Mouse (Mus musculus) T-helper 17 cell (primary cell): ENCODE measurements around the gene Nkiras2.
"Not testable (repeated sequence)": the region's sequence is repeated elsewhere in the genome, so short reads cannot be mapped to it uniquely, and the experiment has no call there.

Experiments
- in situ Hi-C, 2 experiments: fragments of 300-600 bp; cut with MboI, MseI; formaldehyde crosslinking; loops; 1 replicate in 1 of 2; 2 replicates in 1 of 2; pipeline ENCODE4 v1.15.1; 2025; ENCODE audit warnings: high pct_unique_total_duplicates in 2 of 2

Nkiras2 gene

DNA sequence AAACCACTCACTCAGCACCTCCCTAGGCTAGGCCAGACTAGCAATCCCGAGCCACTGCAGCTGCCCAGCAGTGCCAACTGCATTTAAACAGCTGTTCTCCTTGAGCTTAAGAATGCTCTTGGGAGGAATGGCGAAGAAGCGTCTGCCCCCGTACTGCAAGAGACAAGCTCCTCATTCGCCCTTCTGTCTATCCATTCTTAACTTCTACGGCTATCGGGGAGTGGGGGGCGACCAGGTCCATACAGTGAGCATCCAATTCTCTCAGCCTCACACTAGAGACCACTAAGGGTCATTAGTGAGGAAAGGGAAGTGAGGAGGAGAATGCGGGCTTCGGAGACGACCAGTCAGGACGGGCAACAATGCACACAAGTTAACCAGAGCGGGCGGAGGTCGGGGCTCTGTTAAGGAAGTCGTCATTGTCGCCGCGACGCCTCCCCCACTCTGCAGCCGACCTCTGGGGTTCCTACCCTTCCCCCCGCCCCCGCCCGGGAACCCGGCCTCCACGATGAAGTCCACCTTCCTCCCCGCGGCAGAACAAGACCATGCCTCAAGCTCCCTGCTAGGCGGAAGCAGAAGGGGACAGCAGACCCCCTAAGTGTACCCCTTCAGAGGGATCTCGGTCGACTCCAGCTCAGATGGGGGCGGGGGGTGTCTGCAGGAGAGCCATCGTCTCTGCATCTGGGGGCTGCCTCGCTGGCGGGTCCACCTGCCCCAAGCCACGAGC is at the start of gene Nkiras2:
Gene Nkiras2, plus strand, starts transcription at position 484 of the 724 bp plus-strand sequence.
- in situ Hi-C loops: no loop called here

DNA sequence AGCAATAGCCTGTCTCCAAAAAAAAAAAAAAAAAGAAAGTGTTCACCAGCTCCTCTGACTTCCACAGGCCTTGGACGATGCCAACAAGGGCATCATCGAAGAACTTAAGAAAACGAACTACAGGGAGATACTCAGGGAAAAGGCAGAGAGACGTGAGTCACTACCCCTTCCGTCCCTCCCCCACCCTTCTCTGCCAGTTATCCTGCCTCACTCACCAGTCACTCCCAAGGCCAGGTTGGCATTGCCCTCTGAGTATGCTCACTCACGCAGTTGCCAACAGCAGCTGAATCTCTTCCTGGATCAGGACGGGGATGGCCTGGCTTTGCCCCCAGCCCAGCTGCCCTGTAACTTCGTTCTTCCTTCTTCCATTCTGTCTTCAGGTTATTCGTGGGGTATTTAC is 49.3 kb upstream of the Nkiras2 start:
- in situ Hi-C loops: loop anchor here (5.0 to 10.0 kb wide), 3 partner anchors 55 to 138 kb away; partner anchors contain the start of gene Dnajc7 (in 1 of the 2)

DNA sequence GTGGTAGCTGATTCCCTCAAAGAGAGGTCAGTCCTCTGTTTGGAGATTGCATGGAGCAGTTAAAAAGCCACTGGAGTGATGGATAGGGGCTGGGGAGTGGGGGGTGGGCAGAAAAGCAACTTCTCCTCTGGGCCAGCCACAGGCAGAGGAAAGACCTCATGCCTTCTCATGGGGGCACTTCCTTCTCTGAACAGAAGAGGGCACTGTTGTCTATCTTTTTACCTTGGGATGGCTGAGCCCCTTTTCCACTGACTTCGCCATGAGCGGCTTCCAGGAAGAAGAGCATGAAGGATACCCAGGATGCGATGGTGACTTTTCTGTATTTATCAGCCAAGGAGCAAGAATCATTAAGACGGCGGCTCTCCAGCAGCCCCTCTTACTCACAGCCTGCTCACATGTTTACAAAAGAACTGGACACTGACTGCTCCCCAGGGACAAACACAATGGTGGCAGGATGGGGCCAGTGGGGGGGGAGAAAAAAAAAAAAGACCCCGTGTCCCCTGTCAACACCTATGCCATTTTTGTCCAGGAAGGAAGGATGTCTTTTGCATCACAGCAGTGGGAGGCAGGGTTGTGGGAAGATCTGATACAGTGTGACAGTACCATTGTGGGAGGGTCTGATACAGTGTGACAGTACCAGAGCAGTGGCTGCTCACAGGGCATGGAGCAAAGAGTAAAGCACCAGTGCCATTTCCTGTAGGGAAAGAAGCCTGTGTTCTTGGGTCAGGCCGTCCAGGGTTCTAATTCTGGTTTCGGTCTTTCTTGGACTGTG is 48.4 kb upstream of the Nkiras2 start:
- in situ Hi-C loops: loop anchor here in 1 of 2 experiments (10.0 kb wide), 1 partner anchor 54 kb away; the partner anchor contains the start of gene Dnajc7

DNA sequence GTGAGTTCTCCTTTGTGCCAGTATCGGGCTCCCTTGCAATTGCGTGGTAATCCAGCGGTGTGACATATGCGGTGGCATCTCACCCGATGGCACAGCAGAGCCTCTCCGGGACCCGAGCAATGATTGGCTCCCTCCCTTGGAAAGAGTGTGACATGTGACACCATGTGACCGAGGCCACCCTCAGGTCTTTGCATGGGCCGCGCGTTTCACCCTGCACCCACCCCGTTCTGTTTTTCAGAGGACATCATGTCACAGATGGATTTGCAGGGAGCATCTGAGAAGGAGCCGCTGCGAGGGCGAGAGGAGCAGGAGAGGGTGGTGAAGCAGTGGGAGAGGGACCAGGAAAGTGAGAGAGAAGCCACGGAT is 47.9 kb upstream of the Nkiras2 start:
- in situ Hi-C loops: loop anchor here in 1 of 2 experiments (10.0 kb wide), 1 partner anchor 54 kb away; the partner anchor contains the start of gene Dnajc7

DNA sequence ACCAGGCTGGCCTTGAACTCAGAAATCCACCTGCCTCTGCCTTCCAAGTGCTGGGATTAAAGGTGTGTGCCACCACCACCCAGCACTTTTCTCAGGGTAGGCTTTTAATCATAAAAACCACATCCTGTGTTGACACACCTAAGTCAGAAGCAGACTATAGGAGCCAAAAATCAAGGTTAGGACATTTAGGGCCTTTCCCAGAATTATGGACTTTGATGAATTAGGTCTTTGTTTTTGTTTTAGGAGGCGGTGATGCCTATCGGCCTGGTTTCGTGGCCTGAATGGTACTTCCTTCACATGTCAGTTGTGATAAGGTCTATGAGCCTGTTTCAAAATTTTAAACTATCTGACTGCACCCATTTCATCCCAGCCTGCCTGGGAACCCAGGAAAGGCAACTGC is 44.9 kb upstream of the Nkiras2 start:
- in situ Hi-C loops: loop anchor here in 1 of 2 experiments (10.0 kb wide), 1 partner anchor 51 kb away; the partner anchor contains the start of gene Dnajc7

DNA sequence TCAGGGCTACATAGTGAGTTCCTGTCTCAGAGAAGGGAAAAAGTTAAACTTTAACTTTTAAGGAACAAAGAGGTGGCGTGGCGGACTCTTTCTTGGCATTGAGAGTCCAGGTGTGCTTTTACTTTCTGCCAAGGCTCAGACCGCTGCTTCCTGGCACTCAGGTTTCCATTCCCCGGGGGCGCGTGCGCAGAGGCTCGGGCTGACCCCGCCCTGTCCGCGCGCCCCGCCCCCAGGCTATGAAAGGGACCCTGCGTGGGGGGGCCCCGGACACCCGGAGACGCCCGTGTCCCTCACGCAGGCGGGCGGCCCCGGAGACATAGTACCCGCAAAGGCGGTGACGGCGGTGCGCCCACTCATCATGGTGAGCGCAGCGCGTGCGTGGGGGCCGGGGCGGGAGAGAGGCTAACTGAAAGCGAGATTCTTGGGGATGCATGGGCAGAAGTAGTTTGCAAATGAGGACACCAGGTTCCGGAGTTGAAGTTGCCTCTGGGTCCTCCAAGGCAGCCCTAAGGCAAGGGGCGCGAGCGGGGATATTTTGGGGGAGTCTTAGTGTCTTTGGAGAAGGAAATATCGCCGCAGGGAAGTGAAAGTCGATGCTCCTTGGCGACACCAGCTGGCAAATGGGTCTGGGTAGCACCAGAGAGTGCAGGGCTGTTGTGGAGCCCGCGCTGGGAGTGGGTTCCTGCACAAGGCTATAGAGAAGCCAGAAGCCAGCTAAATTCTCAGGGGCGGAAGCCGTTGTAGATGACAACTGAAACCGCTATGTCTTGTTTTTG is 44.1 kb upstream of the Nkiras2 start, which contains the start of gene Cnp:
Gene Cnp, plus strand, starts transcription at position 197 of the 776 bp plus-strand sequence.
- in situ Hi-C loops: loop anchor here in 1 of 2 experiments (10.0 kb wide), 1 partner anchor 50 kb away; the partner anchor contains the start of gene Dnajc7

DNA sequence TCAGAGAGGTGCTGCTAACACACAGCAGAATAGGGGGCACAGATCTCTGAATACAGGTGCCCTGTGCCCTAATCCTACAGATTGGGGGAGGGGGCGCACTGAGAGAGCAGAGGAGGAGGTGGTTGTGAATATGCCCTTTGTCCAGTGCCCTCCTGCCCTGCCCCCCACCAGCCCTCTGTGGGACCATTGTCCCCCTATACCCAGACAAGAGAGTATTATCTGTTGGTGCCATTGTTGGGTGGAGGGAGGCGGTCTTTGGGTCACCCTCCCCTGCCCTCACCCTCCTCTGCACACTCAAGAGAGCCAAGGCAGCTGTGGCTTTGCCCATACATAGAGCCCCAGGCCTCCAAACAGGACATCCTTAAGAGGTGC is 43.6 kb upstream of the Nkiras2 start:
- in situ Hi-C loops: loop anchor here in 1 of 2 experiments (10.0 kb wide), 1 partner anchor 49 kb away; the partner anchor contains the start of gene Dnajc7

DNA sequence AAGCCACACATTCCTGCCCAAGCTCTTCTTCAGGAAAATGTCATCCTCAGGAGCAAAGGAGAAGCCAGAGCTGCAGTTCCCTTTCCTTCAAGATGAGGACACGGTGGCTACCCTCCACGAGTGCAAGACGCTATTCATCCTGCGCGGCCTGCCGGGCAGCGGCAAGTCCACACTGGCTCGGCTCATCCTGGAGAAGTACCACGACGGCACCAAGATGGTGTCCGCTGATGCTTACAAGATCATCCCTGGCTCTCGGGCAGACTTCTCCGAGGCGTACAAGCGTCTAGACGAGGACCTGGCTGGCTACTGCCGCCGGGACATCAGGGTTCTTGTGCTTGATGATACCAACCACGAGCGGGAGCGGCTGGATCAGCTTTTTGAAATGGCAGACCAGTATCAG is 42.8 kb upstream of the Nkiras2 start:
- in situ Hi-C loops: loop anchor here in 1 of 2 experiments (10.0 kb wide), 1 partner anchor 49 kb away; the partner anchor contains the start of gene Dnajc7

DNA sequence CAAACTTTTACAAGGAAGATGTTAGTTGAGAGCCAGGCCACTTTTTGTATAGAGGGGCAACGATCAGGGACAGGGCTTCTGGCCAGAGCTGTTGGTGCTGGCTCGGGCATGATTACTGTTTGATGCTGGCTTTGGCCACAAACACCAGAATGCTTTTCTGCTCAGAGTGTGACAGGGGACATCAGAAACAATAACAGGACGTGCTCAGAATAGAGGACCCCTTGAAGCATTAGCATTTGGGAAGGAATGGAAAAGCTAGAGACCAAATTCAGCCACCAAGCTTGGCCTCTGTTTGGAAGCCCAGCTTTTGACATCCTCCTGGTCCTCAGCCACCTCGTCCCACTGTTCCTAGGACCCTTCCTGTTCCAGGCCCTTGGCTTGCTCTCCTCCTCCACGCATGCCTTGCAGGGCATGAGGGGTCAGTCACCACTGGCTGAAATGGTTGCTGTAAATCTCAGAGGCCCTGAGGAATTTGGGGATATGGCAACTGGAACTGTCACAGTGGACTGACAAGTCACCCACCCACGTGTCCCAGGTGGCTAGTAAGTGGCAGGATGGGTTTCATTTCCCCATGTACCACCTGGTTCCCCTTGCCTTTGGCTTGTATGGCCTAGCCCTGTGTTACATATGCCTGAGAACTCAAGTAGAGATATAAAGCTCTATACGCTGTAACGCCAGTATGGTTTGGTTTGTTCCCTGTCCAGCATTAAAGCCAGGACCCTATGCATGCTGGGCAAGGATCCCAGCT is 41.0 kb upstream of the Nkiras2 start:
- in situ Hi-C loops: loop anchor here in 1 of 2 experiments (10.0 kb wide), 1 partner anchor 47 kb away; the partner anchor contains the start of gene Dnajc7

DNA sequence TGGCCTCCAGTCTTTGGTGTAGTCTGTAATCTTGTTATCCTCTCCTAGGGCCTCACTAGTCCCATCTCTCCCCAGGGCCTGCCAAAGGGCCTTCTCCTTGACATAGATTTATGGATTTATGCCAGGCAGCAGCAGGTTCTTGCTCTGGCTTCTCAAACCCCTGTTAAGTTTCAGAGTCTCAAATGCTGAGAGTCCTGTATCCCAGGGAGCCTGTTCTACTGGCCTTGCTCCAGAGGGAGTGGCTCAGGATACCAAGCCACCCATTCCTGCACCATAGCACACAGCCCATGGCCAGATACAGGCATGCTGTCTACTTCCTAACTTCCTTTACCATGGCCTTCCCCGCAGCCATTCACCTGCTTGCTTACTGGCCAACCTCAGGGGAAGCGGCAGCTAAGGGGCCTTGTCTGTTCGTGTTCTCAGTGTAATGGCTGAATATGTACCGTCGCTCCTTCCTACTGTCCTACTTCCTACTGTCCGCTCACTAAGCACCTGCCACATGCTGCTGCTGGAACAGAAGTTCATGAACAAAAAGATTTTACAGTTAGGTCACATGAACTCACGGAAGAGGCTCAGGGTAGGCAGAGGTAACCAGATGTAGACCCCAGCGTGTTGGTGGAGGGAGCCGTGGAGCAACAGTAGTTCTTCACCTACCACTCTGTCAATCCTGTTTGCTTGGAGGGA is 39.8 kb upstream of the Nkiras2 start:
- in situ Hi-C loops: loop anchor here in 1 of 2 experiments (10.0 kb wide), 1 partner anchor 46 kb away; the partner anchor contains the start of gene Dnajc7

DNA sequence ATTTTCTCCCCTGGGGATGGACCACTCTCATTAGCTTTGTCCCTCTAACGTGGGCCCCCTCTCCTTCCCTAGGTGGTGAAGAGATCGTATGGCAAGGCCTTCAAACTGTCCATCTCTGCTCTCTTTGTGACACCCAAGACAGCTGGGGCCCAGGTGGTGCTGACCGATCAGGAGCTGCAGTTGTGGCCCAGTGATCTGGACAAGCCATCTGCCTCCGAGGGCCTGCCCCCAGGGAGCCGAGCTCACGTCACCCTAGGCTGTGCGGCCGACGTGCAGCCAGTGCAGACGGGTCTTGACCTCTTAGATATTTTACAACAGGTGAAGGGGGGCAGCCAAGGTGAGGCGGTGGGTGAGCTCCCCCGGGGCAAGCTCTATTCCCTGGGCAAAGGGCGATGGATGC is 38.8 kb upstream of the Nkiras2 start:
- in situ Hi-C loops: no loop called here

DNA sequence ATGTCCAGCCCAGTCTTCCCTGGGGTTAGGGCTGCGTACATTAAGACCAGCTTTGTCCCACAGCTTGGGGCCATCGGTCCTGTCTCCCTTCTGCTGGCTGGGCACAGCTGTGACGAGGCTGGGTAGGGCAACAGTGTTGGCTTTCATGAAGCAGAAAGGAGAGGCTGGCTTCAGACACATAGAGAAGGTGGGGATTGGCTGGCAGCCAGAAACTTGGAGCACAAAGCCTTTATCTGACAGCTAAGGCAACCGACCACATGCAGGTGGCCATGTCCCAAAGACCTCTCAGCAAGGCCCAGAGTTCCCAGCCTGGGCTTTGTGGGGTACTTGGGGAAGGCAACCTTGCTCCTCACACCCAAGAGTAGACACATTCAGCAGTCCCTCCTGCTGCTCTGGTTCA is 37.3 kb upstream of the Nkiras2 start:
- in situ Hi-C loops: no loop called here

DNA sequence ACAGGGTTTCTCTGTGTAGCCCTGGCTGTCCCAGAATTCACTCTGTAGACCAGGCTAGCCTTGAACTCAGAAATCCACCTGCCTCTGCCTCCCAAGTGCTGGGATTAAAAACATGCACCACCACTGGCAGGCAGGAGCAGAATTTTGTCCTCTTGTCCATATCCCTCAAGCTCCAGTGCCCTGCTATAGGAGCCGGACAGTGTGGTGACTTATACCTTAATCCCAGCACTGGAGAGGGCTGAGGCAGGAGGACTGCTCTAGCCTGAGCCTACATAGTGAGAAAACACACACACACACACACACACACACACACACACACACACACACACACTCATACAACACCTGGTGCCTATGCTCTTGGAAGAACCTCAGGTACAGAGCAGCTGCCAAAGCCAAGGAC is 36.6 kb upstream of the Nkiras2 start:
- in situ Hi-C loops: not testable (repeated sequence)

DNA sequence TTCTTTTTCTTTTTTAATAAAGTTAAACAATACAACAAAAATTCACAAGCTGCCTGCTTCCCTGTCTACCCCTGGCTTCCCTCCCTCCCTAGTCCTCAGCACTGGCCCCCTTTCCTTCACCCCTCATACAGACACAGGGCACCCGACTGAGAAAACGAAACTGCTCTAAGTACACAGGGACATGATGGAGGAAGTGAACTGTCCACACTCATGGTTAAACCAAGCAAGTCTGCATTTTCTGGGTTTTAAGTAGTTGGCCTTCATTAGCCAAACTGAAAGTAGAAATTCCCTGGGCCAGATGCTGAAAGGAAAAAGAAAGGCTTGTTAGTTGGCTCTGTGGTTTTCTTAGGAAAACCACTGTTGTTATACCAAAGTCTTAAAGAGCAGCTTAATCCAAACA is 36.2 kb upstream of the Nkiras2 start:
- in situ Hi-C loops: no loop called here

DNA sequence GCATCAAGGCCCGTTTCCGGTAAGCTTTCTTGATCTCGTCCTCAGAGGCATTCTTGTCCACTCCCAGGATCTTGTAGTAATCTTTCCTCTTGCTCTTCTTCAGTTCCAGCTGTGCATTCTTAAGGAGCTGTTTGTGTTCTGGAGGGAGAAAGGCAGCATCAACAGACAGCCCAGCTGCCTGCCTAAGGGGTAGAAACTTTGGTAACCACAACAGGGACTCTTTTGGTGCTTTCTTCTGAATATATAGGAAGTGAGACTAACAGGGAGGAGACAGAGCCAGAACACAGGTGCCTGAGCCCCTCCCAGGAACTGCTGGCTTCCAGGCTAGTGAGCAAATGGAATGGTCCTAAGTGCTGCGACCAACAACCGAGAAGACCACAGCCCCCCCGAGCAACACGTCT is 34.5 kb upstream of the Nkiras2 start:
- in situ Hi-C loops: no loop called here

DNA sequence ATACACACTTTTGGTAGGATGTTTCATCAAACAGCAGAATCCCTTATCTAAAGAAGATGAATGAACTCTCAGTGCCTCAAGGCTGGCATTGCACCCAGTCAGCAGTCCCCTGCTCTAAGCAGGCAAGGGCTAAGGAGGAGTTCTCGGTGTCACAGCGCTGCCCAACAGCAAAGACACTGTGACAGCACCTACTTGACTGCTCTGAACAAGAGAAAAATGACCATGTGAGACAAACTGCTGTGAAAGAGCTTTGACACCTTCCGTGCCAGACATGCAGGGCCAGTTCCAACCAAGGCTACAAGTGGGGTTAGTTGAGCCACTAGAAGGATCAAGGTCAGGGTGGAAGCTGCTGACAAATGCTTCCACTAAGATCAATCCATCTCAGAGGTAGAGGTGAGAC is 33.9 kb upstream of the Nkiras2 start:
- in situ Hi-C loops: no loop called here

DNA sequence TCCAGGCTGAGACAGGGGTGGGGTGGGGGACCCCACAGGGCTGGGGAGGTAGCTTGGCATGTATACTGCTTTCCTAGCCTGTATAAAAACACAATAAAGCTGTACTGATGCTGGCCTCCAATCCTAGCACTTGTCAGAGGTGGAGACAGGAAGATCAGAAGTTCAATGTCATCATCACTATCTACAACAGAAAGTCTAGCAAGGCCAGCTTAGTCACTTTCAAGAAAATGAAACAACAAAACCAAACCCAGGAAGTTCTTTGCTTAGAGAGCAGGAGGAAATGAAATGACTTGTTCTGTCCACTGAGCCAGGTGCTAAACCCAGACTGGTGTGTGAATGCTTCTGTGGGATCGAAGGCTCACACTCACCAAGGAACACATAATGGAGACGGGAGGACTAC is 30.6 kb upstream of the Nkiras2 start:
- in situ Hi-C loops: no loop called here

DNA sequence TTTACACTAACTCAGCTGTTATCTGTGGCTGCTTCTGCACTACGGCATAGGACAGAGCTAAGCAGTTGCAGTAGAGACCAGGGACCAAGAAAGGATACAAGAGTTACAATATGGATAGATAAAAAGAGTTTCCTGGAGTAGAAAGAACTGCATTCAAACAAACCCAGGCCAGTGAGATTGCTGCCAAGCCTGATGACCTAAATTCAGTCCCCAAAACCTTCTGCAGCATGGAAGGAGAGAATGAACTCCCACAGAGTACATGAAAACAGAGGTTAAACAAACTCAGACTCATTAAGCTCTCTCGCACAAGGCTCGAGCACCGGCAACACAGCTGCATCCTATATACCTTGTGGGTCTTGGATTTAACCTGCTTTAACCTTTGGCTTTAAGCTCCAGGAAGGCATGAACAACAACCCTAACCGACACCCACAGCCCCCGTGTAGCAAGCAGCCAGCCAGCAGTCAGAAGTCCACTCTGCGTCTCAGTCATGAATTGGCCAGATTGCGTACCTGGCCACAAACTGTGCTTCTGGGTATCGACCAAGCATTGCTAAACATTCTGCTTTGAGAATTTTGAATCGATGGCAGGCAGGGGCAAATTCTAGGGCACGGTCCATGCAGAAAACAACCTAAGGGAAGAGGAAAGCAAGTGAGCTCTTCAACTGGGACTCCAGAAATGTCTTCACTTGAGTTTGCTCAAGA is 26.5 kb upstream of the Nkiras2 start:
- in situ Hi-C loops: no loop called here

DNA sequence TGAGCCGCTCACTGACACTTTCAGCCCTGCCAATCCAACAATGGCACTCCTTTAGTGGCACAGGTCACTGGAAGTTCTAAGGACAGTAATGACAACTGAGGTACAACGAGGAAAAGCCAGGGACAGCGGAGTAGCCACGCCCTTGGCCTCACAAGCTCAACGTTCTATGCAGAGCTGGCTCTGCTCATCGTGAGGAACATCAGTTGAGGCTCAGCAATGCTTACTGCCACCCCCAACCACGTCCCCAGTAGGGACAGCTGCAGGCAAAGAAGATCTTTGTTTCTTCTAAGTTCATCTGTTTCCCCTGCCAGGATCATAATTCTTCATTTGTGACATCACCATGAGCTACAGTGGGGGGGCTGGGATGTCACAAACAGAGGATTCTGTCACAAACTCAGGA is 24.4 kb upstream of the Nkiras2 start:
- in situ Hi-C loops: no loop called here
